Mouse (Mus musculus) liver, embryonic 15.5 days (tissue): ENCODE results near the gene Nkx2-2. TPM values are rescaled to one million over a fixed set of nuclear protein-coding genes. Genes with fewer than 3 reads are reported as not detected.
A peak's percentile ranks its signal among the peaks of the same experiment; 100 is the strongest.

Source experiments
- ATAC-seq: fragments of 200-750 bp; cut with Nextera tagmentation; 2 replicates; pipeline ENCODE4 v1.8.0; 2017; ENCODE audit warnings: moderate number of reproducible peaks, mild to moderate bottlenecking, moderate library complexity; ENCODE audit not compliant: insufficient read depth
- H3K27ac ChIP-seq: fragments of 300-500 bp; sonication (generic); replicated peaks from 2 replicates; pipeline ENCODE4 v1.5.1; 2015; ENCODE audit warnings: mild to moderate bottlenecking, inconsistent platforms
- H3K27me3 ChIP-seq: fragments of 300-500 bp; sonication (generic); 2 replicates; pipeline ENCODE4 v1.6.1; 2015; ENCODE audit warnings: mild to moderate bottlenecking, inconsistent platforms
- H3K36me3 ChIP-seq: fragments of 300-500 bp; sonication (generic); replicated peaks from 2 replicates; pipeline ENCODE4 v1.6.1; 2015; ENCODE audit warnings: moderate library complexity, mild to moderate bottlenecking, inconsistent platforms
- H3K4me1 ChIP-seq: fragments of 300-500 bp; sonication (generic); replicated peaks from 2 replicates; pipeline ENCODE4 v1.6.1; 2015; ENCODE audit warnings: inconsistent platforms
- H3K4me2 ChIP-seq: fragments of 300-500 bp; sonication (generic); 2 replicates; pipeline ENCODE4 v1.6.1; 2015; ENCODE audit warnings: moderate library complexity, mild to moderate bottlenecking, inconsistent platforms
- H3K4me3 ChIP-seq: fragments of 300-500 bp; sonication (generic); replicated peaks from 2 replicates; pipeline ENCODE4 v1.5.1; 2015; ENCODE audit warnings: mild to moderate bottlenecking, inconsistent platforms
- H3K9ac ChIP-seq: fragments of 300-500 bp; sonication (generic); 2 replicates; pipeline ENCODE4 v1.6.1; 2015; ENCODE audit warnings: moderate library complexity, mild to moderate bottlenecking, inconsistent platforms
- H3K9me3 ChIP-seq: fragments of 300-500 bp; sonication (generic); replicated peaks from 2 replicates; pipeline ENCODE4 v1.6.1; 2016; ENCODE audit warnings: inconsistent platforms
- WGBS: fragments of 180-500 bp; shearing (Covaris S2); methylation state at CpG from one replicate; pipeline ENCODE4 v1.1.7; 2015; ENCODE audit warnings: mixed read lengths; ENCODE audit not compliant: insufficient replicate concordance; 5-methylcytosine and 5-hydroxymethylcytosine counted together
- polyA plus RNA-seq: library from polyadenylated mRNA; unstranded; fragments of >200 nt; fragmentation: Nextera tagmentation; extraction: Ambion mirVana; gene quantifications from 2 replicates; pipeline ENCODE4 v1.2.1, GENCODE M21; 2015

Gene Nkx2-2
- polyA plus RNA-seq, 1 experiment from 2014 or later = not detected

DNA sequence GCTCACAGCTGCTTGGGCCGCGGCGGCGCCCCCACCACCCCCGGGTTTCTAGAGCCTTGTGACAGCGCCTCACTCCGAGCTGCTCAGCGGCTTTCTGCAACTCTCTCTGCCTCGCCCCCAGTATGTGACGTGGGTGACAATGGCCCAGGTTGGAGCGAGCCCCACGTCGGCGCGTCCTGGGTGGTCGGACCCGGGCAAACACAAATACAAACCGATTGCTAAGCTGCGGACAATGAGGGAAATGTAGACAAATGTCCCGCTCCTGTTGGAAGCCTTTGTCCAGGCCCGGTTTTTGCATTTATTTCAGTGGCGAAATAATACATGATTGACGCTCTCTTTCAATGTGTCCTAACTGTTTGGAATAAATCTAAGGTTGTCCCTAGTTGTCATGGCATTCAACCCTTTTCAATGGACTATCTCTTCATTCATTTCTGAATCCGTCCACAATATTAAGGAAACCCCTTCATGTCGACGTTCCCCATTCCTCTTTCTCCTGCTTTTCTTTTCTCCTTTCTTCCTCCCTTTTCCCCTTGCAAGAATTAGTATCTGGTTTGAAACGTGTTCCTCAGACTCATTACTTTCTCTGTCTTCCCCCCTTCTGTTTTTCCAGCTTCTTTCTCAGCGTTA is 5.9 kb downstream of the Nkx2-2 start:
- Histone ChIP-seq H3K36me3 (no peaks in the 10 kb centered on the region), H3K9me3 (no peaks in the 10 kb centered on the region), H3K4me2 (no peak overlapping the region), H3K4me3 (no peak overlapping the region), H3K4me1 (peaks cover 11% of the 10 kb centered on the region), H3K9ac (no peak overlapping the region), H3K27me3 (peaks cover 98% of the 10 kb centered on the region), H3K27ac (no peak overlapping the region)
- 2% methylated on average over 28 of the region's 28 CpGs for WGBS
- ATAC-seq = no peak

DNA sequence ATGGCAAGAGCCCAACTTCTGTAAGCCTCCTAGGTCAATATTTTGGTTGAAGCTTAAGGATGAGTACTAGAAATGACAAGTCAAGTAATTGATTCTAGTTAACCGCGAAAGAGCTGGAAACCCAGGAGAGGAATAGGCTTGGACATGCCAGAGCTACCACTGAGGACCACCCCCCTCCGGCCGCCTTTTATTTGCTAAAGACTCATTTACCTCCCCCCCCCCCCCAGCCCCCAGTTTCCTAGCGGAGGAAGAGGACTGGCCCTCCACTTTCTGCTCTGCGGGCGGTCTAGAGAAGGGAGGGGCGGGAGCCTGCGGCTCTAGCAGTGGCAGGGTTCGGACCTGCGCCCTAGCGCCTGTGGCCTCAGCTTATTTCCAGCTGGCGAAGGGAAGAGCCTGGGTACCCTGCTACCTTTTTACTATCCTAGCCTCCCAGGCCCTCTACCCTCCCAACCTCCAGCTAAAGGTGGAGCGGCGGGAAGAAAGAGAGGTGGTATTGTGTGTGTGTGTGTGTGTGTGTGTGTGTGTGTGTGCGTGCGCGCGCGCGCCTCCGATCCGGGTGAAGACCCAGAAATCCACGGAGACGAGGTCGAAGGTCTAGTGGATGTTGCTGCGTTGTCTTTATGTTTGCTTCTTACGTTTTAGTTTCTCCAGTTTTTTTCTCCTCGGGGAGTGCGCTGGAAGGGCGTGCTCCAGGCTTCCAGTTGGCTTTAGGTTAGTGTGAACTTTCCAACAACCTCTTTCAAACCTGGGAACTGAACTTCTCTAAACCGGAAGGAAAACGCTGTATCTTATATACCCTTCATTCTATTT is 6.8 kb downstream of the Nkx2-2 start:
- H3K9ac ChIP-seq = no peak overlapping the region
- no peak for ATAC-seq
- under 1% methylated on average over 33 of the region's 33 CpGs for WGBS

DNA sequence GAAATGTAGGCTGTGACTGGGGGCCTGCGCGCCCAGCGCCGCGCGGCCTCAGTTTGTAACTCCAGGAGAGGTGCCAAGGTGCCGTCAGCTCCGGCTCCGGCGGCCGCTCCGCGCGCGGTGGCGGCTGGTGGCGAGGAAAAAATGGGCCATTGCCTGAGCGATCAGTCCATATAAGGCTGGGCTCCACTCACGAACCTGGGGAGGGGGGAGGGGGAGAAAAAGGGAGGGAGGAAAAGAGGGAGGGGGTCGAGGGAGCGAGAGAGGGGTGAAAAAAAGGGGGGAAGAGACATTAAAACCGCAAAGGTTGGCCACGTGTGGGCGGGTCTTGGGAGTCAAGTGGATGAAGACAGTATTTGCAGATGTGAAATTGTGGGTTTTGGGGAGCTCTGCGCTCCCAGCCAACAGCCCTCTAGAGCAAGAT is 7.8 kb downstream of the Nkx2-2 start:
- WGBS = 1% methylated on average over 25 of the region's 25 CpGs
- Histone ChIP-seq H3K27ac (no peak overlapping the region), H3K9me3 (no peaks in the 10 kb centered on the region), H3K27me3 (peaks cover 98% of the 10 kb centered on the region), H3K4me3 (no peak overlapping the region), H3K4me2 (no peak overlapping the region), H3K36me3 (no peaks in the 10 kb centered on the region), H3K9ac (no peak overlapping the region), H3K4me1 (peaks cover 11% of the 10 kb centered on the region)
- no peak for ATAC-seq

More for the DNA sequence above, 6.8 kb downstream of the Nkx2-2 start:
- Histone ChIP-seq H3K27me3 (peaks cover 98% of the 10 kb centered on the region), H3K36me3 (no peaks in the 10 kb centered on the region), H3K9me3 (no peaks in the 10 kb centered on the region), H3K27ac (no peak overlapping the region), H3K4me2 (no peak overlapping the region), H3K4me3 (no peak overlapping the region), H3K4me1 (peaks cover 11% of the 10 kb centered on the region)

DNA sequence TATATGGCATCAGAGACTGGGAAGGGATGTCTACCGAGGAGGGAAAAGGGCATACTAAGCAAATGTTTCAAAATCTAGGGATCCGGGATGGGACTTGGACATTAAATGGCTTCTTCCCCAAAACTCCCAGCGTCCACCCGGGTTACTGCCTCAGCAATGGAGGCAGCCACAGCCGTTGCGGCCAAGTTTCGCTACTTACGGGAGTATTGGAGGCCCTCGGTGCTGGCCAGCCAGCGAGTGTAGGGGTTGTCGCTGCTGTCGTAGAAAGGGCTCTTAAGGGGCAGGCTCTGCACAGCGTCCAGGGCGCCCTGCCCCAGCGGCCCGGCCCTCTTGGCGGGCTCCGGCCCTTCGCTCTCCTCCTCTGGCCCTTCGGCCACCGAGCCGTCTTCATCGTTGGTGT is 8.5 kb downstream of the Nkx2-2 start:
- H3K9ac ChIP-seq = no peak overlapping the region
- no peak for ATAC-seq
- 1% methylated on average over 23 of the region's 23 CpGs for WGBS
- no peak overlapping the region for H3K27ac ChIP-seq
- H3K27me3 ChIP-seq = peaks cover 98% of the 10 kb centered on the region
- no peak overlapping the region for H3K4me3 ChIP-seq
- H3K36me3 ChIP-seq = no peaks in the 10 kb centered on the region
- H3K9me3 ChIP-seq = no peaks in the 10 kb centered on the region
- peak overlapping the region; percentile 13; the same call in 1 of the 2 replicates for H3K4me2 ChIP-seq
- peaks cover 11% of the 10 kb centered on the region for H3K4me1 ChIP-seq

DNA sequence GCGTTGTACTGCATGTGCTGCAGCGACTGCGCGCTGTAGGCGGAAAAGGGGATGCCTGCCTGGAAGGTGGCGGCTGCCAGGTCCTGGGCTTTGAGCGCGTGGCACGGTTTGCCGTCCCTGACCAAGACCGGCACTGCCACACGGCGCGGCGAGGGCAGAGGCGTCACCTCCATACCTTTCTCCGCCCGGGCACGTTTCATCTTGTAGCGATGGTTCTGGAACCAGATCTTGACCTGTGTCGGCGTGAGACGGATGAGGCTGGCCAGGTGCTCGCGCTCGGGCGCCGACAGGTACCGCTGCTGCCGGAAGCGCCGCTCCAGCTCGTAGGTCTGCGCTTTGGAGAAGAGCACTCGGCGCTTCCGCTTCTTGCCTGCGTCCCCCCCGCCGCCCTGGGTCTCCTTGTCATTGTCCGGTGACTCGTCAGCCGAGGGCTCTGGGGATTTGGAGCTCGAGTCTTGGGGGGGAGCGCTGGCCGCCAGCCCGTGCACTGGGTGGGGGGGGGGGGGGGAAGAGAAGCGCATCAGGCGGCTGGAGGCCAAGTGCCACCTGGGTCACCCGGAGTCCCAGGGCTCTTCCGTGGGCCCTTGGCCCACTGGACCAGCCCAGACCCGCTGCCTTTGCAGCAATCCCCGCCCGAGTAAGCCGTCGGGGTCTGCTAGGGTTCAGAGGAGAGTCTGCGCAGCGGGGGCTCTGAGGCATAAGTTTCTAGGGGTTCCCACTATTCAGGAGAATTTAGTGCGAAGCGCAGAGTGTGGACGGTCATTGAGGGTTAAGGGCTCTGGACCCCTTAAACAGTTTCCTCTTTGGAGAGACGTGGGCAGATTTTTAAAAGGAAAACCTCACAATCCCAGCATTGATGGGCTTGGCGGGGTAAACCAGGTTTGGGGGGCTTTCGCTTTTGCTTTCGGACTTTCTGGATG is 9.7 kb downstream of the Nkx2-2 start:
- Histone ChIP-seq H3K27ac (no peak overlapping the region), H3K36me3 (no peaks in the 10 kb centered on the region), H3K9ac (no peak overlapping the region), H3K27me3 (peaks cover 98% of the 10 kb centered on the region), H3K9me3 (no peaks in the 10 kb centered on the region), H3K4me1 (peaks cover 11% of the 10 kb centered on the region), H3K4me3 (peak overlapping the region; percentile 21; the same call in 1 of the 2 replicates), H3K4me2 (peak overlapping the region; percentile 48)
- under 1% methylated on average over 63 of the region's 65 CpGs for WGBS
- no peak for ATAC-seq

DNA sequence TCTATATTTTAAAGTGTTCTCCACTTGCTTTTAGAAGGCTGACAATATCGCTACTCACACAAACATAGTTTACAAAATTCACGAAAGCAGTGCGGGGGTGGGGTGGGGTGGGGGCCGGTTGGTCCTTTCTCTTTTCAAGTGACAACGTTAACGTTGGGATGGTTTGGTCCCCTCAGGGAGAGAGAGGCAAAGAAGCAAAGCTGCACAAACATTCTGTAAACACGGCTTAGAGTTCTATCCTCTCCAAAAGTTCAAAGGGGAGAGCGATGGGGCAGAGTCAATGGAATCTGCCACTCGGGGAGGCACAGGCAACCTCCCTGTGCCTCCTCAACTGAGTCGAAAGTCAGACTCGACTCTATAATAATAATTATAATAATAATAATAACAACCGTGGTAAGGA is 10.5 kb downstream of the Nkx2-2 start:
- Histone ChIP-seq H3K27ac (no peak overlapping the region), H3K27me3 (peaks cover 98% of the 10 kb centered on the region), H3K36me3 (no peaks in the 10 kb centered on the region), H3K9ac (no peak overlapping the region), H3K4me3 (peak overlapping the region; percentile 21; the same call in 1 of the 2 replicates), H3K9me3 (no peaks in the 10 kb centered on the region), H3K4me2 (no peak overlapping the region), H3K4me1 (peaks cover 14% of the 10 kb centered on the region)
- WGBS = 2% methylated on average over 12 of the region's 12 CpGs
- ATAC-seq = no peak

DNA sequence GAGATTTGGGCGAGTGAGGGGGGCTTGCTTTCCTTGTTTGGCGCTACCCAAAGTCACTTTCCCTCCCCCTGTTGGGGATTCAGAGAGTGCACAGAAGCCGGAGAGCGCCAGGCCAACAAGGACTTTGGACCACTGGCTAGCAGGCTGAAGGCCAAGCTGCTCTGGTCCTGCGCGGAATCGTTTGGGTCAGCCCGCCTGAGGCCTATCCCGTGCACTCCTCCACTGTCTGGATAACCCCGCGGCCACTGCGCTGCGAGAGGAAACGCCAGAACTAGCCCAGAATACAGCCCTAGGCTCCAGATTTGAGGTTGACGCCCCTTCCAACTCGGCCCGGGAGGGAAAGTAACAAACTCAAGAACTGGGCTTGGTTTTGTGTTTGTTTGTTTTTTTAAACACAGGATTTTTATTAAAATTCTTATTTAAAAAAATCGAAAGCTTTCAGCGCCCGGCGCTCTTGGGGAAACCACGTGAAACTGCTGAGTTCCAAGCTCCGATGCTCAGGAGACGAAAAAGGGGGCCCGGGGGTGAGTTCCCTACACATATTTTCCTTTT is 11.3 kb downstream of the Nkx2-2 start:
- 4% methylated on average over 25 of the region's 25 CpGs for WGBS
- Histone ChIP-seq H3K4me2 (0 out of 2 replicates have a peak overlapping the region, but pooled peaks have one; percentile 10), H3K9me3 (no peaks in the 10 kb centered on the region), H3K4me3 (0 out of 2 replicates have a peak overlapping the region, but pooled peaks have one; percentile 4), H3K36me3 (no peaks in the 10 kb centered on the region), H3K27me3 (peaks cover 98% of the 10 kb centered on the region), H3K9ac (no peak overlapping the region), H3K27ac (no peak overlapping the region), H3K4me1 (peaks cover 20% of the 10 kb centered on the region)
- ATAC-seq = peak; percentile 36; the same call in 1 of the 2 replicates

DNA sequence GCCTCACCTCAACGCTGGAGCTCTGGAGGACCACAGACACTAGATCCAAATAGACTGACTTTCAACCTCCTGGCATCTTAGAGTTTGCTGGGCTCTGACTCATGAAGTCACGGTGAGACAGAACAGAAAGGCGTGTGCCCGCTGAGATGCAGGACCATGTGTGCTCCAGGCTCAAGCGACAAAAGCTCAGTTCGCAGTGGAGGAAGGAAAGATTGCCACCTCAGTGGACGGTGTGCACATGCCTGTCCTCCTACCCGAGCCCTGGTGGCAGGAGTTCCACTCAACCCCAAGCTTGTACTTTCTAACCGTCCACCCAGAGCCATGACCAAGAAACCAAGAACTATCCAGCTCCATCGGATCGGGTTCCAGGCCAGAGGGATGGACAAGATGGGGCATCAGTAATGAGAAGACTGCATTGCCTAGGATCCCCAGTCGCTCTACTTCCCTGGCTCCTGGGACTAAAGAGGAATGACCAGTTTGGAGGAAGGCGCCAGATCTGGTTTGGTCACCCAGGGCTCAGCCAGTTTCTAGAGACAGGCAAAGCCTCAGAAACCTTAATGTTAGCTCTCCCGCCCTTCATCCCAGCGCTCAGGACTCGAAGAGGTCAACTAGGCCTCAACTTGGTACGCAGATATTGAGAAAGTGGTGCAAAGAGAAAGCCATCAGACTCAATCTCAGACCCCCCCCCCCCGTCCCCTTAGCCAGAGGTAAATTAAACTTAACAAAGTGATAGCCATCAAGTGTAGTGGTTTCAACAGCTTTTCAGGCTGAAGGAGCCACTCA is 11.9 kb downstream of the Nkx2-2 start:
- H3K27me3 ChIP-seq = peaks cover 96% of the 10 kb centered on the region
- no peak for ATAC-seq
- WGBS = 13% methylated on average over 18 of the region's 18 CpGs

DNA sequence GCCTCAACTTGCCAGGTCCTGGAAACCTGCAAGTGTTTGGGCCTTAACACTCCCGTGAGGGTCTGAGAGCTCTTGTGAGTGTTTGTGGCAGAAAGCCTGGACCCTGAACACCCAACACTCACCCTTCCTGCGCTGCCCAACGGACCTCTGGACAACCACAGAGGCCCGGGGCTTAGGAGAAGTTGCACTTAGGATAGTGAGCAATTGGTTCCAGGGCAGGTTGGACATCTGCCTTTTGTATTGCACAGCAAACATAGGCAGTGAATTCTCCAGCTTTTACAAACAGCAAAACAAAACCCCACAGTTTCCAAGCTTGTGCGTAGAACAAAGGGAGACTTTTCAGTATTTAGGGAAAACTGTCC is 12.8 kb downstream of the Nkx2-2 start:
- Histone ChIP-seq H3K9me3 (no peaks in the 10 kb centered on the region), H3K27me3 (peaks cover 94% of the 10 kb centered on the region), H3K4me3 (no peak overlapping the region), H3K4me2 (no peak overlapping the region), H3K9ac (no peak overlapping the region), H3K27ac (no peak overlapping the region), H3K36me3 (no peaks in the 10 kb centered on the region), H3K4me1 (peaks cover 20% of the 10 kb centered on the region)
- WGBS = 8% methylated on average over 5 of the region's 5 CpGs
- no peak for ATAC-seq

More for the DNA sequence above, 11.9 kb downstream of the Nkx2-2 start:
- Histone ChIP-seq H3K4me1 (peaks cover 20% of the 10 kb centered on the region), H3K36me3 (no peaks in the 10 kb centered on the region), H3K4me2 (no peak overlapping the region), H3K4me3 (no peak overlapping the region), H3K27ac (no peak overlapping the region), H3K9ac (no peak overlapping the region), H3K9me3 (no peaks in the 10 kb centered on the region)

DNA sequence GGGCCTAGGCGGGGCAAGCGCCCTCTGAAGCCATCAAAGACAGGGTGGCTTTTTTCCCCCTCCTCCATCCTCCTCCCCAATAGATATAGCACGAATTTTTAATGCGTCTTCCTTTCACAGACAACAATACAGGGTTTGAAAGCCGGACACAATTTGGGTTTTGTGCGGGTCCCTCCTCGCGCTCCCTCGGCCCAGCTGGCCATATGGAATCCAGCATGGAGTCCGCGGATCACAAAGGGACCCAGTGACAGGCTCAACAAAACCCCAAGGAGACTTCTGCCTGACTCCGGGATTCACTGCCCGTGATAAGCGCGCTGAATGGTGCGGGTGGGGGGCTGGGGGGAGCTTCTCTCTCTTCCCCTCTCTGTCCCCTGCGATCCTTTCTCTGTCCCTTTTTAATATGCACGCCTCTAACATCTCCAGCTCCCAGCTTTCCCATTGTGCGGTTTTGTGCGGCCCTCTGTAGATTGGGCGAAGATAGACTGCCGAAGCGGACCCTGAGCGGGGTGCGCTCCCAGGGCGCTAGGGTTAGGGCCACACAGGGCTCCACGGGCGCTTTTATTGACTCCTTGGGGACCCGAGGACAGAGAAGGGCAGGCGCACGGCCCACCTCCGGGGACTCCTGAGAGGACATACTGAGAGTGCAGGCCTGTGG is 13.3 kb downstream of the Nkx2-2 start:
- WGBS = 6% methylated on average over 32 of the region's 32 CpGs
- no peaks in the 10 kb centered on the region for H3K9me3 ChIP-seq
- H3K4me3 ChIP-seq = no peak overlapping the region
- H3K4me1 ChIP-seq = peaks cover 20% of the 10 kb centered on the region
- no peak for ATAC-seq
- H3K9ac ChIP-seq = no peak overlapping the region
- H3K4me2 ChIP-seq = no peak overlapping the region
- H3K36me3 ChIP-seq = no peaks in the 10 kb centered on the region
- peaks cover 89% of the 10 kb centered on the region for H3K27me3 ChIP-seq
- H3K27ac ChIP-seq = no peak overlapping the region
